ENCODE assay signal across 17 mouse cellular contexts in the genomic region with DNA sequence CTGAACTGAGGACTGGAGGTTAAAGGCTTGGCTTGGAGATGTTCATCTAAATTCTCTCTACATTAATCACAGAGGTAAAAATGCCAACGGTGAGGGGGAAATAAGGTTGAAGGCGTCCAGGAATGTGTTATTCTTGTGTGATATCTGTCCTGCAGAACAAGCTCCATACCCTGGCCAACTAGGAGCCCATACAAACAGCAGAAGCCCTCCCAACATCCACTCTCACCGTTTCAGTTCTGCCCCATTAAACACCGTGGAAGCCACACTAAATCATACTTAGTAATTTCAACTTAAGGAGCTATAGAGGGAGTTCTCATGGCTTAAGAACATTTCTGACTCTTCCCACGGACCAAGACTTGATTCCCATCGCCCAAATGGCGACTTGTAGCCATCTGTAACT.
"Had no signal": no experiment of that assay in that cellular context is flagged by ENCODE, and none has a peak within 500 bp of the region (broad histone marks: within the 10 kb centered on the region; RNA-seq: fewer than 3 reads in every experiment).

No protein-coding gene starts in this region.

- ATAC-seq: lung, postnatal 0 days; midbrain, embryonic 13.5 days; midbrain, embryonic 15.5 days had no signal

- H3K4me2 ChIP-seq: lung, embryonic 15.5 days; midbrain, embryonic 11.5 days; midbrain, embryonic 13.5 days; midbrain, embryonic 15.5 days; neural tube, embryonic 12.5 days; stomach, embryonic 15.5 days had no signal

- H3K4me1 ChIP-seq: lung, embryonic 15.5 days; megakaryocyte, embryonic 14.5 days; midbrain, embryonic 13.5 days; midbrain, embryonic 15.5 days; neural tube, embryonic 12.5 days; stomach, embryonic 15.5 days had no signal

- H3K4me3 ChIP-seq: lung, embryonic 15.5 days; megakaryocyte, embryonic 14.5 days; midbrain, embryonic 13.5 days; midbrain, embryonic 15.5 days; neural tube, embryonic 12.5 days; stomach, embryonic 15.5 days had no signal

- DNase-seq: lung, adult 2 months; lung, postnatal 14 days; lung, postnatal 36 days; right cerebral cortex, postnatal 14 days; thymus, adult 2 months; thymus, postnatal 25 days; thymus, postnatal 4 days had no signal

- H3K9me3 ChIP-seq: lung, embryonic 15.5 days; megakaryocyte, embryonic 14.5 days; midbrain, embryonic 13.5 days; midbrain, embryonic 15.5 days; neural tube, embryonic 12.5 days; stomach, embryonic 15.5 days had no signal

- H3K27me3 ChIP-seq: lung, embryonic 15.5 days; megakaryocyte, embryonic 14.5 days; midbrain, embryonic 13.5 days; midbrain, embryonic 15.5 days; neural tube, embryonic 12.5 days; stomach, embryonic 15.5 days had no signal

- H3K9ac ChIP-seq: lung, embryonic 15.5 days; midbrain, embryonic 13.5 days; midbrain, embryonic 15.5 days; neural tube, embryonic 12.5 days; stomach, embryonic 15.5 days had no signal

- H3K27ac ChIP-seq: lung, embryonic 15.5 days; macrophage; midbrain, embryonic 13.5 days; midbrain, embryonic 15.5 days; neural tube, embryonic 12.5 days; stomach, embryonic 15.5 days; stomach, postnatal 0 days had no signal

- H3K36me3 ChIP-seq: lung, embryonic 15.5 days; midbrain, embryonic 13.5 days; midbrain, embryonic 15.5 days; neural tube, embryonic 12.5 days; stomach, embryonic 15.5 days had no signal
